Mouse (Mus musculus) kidney, adult 2 months (tissue): ENCODE data around the gene Prkaa1.

Experiments
- CTCF ChIP-seq: fragments of 200-500 bp; conservative IDR thresholded peaks from 2 replicates; pipeline ENCODE4 v1.5.1; 2011; ENCODE audit warnings: low read depth, mild to moderate bottlenecking, control low read depth, low read length, moderate library complexity, mixed read lengths; ENCODE audit not compliant: insufficient read depth, insufficient read length
- POLR2A ChIP-seq: fragments of 200-500 bp; IDR thresholded peaks from one replicate; pipeline ENCODE4 v1.6.1; 2011; ENCODE audit warnings: low read depth, low read length, control low read depth

GRCm38 (mm10) chr15:5139366-5139765 is 4.3 kb upstream of the Prkaa1 start:
- no peak for TF ChIP-seq POLR2A
- TF ChIP-seq CTCF, result no peak
